Comparison of ENCODE assay signal across 10 mouse cellular contexts in genomic region chr6:38949683-38950161, GRCm38 (mm10).
DNase-seq lines count a peak whose midpoint lies in the region; ATAC-seq lines count a peak whose summit lies in the region.
"Had no signal": no experiment of that assay in that cellular context is flagged by ENCODE, and none has a peak within 500 bp of the region (broad histone marks: within the 10 kb centered on the region; RNA-seq: fewer than 3 reads in every experiment).

No protein-coding gene starts in this region.

- H3K36me3 ChIP-seq in heart, embryonic 15.5 days, result no peaks in the 10 kb centered on the region
- H3K36me3 ChIP-seq in hindbrain, embryonic 16.5 days (ENCODE audit: control insufficient read depth, insufficient read depth, low read length), result no peaks in the 10 kb centered on the region
- no peaks in the 10 kb centered on the region for H3K36me3 ChIP-seq in hindbrain, embryonic 13.5 days
- H3K36me3 ChIP-seq: limb, embryonic 12.5 days had no signal

- H3K9me3 ChIP-seq in heart, embryonic 15.5 days (replicated peaks), result no peaks in the 10 kb centered on the region
- H3K9me3 ChIP-seq in hindbrain, embryonic 16.5 days (ENCODE audit: control insufficient read depth, low read length), result no peaks in the 10 kb centered on the region
- no peaks in the 10 kb centered on the region for H3K9me3 ChIP-seq in hindbrain, embryonic 13.5 days
- H3K9me3 ChIP-seq: limb, embryonic 12.5 days had no signal

- H3K9ac ChIP-seq in heart, embryonic 15.5 days, result no peak overlapping the region
- H3K9ac ChIP-seq in hindbrain, embryonic 16.5 days (ENCODE audit: low read depth, low read length), result no peak overlapping the region
- no peak overlapping the region for H3K9ac ChIP-seq in hindbrain, embryonic 13.5 days
- H3K9ac ChIP-seq: forebrain, postnatal 0 days; limb, embryonic 12.5 days had no signal

- peaks cover 19% of the 10 kb centered on the region for H3K4me1 ChIP-seq in heart, embryonic 15.5 days (replicated peaks)
- no peaks in the 10 kb centered on the region for H3K4me1 ChIP-seq in hindbrain, embryonic 16.5 days (ENCODE audit: control insufficient read depth, insufficient read depth, low read depth, low read length)
- H3K4me1 ChIP-seq in hindbrain, embryonic 13.5 days (replicated peaks), result no peaks in the 10 kb centered on the region

- no peaks in the 10 kb centered on the region for H3K27me3 ChIP-seq in heart, embryonic 15.5 days
- H3K27me3 ChIP-seq in hindbrain, embryonic 16.5 days (replicated peaks; ENCODE audit: control insufficient read depth, insufficient read depth, low read length), result no peaks in the 10 kb centered on the region
- H3K27me3 ChIP-seq in hindbrain, embryonic 13.5 days, result no peaks in the 10 kb centered on the region

- H3K4me3 ChIP-seq in heart, embryonic 15.5 days, result no peak overlapping the region
- no peak overlapping the region for H3K4me3 ChIP-seq in hindbrain, embryonic 16.5 days (ENCODE audit: low read length)
- H3K4me3 ChIP-seq in hindbrain, embryonic 13.5 days, result no peak overlapping the region
- H3K4me3 ChIP-seq: limb, embryonic 12.5 days had no signal

- ATAC-seq in heart, embryonic 15.5 days (replicated peaks; ENCODE audit: insufficient number of reproducible peaks, insufficient read depth, low FRiP score, low read depth), result 0 out of 2 replicates have a peak, but pooled peaks have one; percentile 62
- peak; percentile 88 for ATAC-seq in megakaryocyte progenitor cell, adult 5-6 weeks (replicated peaks; ENCODE audit: poor library complexity)
- ATAC-seq in hindbrain, embryonic 16.5 days, result no peak
- ATAC-seq in hindbrain, embryonic 13.5 days (ENCODE audit: low FRiP score), result no peak
- ATAC-seq: forebrain, postnatal 0 days had no signal

- peak; percentile 32 for DNase-seq in layer of hippocampus, adult 11-12 months (ENCODE audit: low spot score)
- DNase-seq in layer of hippocampus, postnatal 25 days (ENCODE audit: extremely low spot score in 1 of 2, low spot score in 1 of 2), result no peak
- peak; percentile 55 for DNase-seq in liver
- no peak for DNase-seq in right cerebral cortex, adult 2 months (ENCODE audit: low spot score in 2 of 2)
- DNase-seq: forebrain, postnatal 0 days had no signal

- H3K27ac ChIP-seq in heart, embryonic 15.5 days, result peak overlapping the region; percentile 69
- no peak overlapping the region for H3K27ac ChIP-seq in hindbrain, embryonic 16.5 days (ENCODE audit: low read depth, low read length)
- no peak overlapping the region for H3K27ac ChIP-seq in hindbrain, embryonic 13.5 days
- H3K27ac ChIP-seq: limb, embryonic 12.5 days had no signal

- 18% methylated on average over 5 of the region's 5 CpGs for WGBS in heart, embryonic 15.5 days
- WGBS in hindbrain, embryonic 16.5 days, result 80% methylated on average over 5 of the region's 5 CpGs
- WGBS in hindbrain, embryonic 13.5 days, result 74% methylated on average over 5 of the region's 5 CpGs

- H3K4me2 ChIP-seq in heart, embryonic 15.5 days, result peak overlapping the region; percentile 24; the same call in 1 of the 2 replicates
- no peak overlapping the region for H3K4me2 ChIP-seq in hindbrain, embryonic 16.5 days (ENCODE audit: low read length)
- H3K4me2 ChIP-seq in hindbrain, embryonic 13.5 days, result no peak overlapping the region
- H3K4me2 ChIP-seq: limb, embryonic 12.5 days had no signal

Comparison
In these comparisons a context has a peak if more than half of its experiments do, and no peak if none do; other contexts are left out.
1. DNase-seq: peak in layer of hippocampus, adult 11-12 months (single experiment) and liver (single experiment); none in layer of hippocampus, postnatal 25 days (0 of 2) and right cerebral cortex, adult 2 months (0 of 2).
2. ATAC-seq: peak in heart, embryonic 15.5 days (single experiment) and megakaryocyte progenitor cell, adult 5-6 weeks (single experiment); none in hindbrain, embryonic 16.5 days (single experiment) and hindbrain, embryonic 13.5 days (single experiment).